Mouse (Mus musculus): ENCODE measurements around the gene Sae1. TPM values are rescaled to one million over a fixed set of nuclear protein-coding genes. Genes with fewer than 3 reads are reported as not detected.
A peak's percentile ranks its signal among the peaks of the same experiment; 100 is the strongest.

The Sae1 gene
- polyA plus RNA-seq, 1 experiment from 2014 or later, result 253 TPM

DNA sequence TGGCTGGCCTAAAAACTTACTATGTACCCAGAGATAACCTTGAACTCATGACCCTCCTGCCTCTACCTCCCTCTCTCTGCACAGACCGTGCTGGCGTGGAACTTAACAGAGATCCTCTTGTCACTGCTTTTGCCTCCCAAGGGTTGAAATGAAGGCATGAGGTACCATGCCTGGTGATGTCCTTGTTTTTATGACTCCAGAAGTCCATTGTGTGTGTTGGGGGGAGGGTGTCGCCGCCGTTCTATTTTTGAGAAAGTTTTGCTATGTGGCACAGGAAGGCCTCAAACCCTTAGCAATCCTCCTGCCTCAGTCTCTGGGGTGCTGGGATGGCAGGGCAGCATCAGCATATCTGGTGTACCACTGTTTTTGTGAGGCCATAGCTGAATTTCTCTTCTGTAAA lies 88.7 kb downstream of the Sae1 start:
- no peak overlapping the region for H3K27ac ChIP-seq (ENCODE audit: low read depth, low read length)
- 77% methylated on average over 5 of the region's 5 CpGs for WGBS
- H3K4me2 ChIP-seq (ENCODE audit: low read length), result peak overlapping the region; percentile 88
- no peaks in the 10 kb centered on the region for H3K27me3 ChIP-seq (replicated peaks; ENCODE audit: control insufficient read depth, insufficient read depth, low read length)
- peaks cover 6% of the 10 kb centered on the region; the same call in 1 of the 2 replicates for H3K4me1 ChIP-seq (ENCODE audit: control insufficient read depth, insufficient read depth, low read length)
- H3K4me3 ChIP-seq (ENCODE audit: low read depth, low read length), result peak overlapping the region; percentile 44
- no peak for ATAC-seq
- no peak overlapping the region for H3K9ac ChIP-seq (ENCODE audit: low read length)
- no peaks in the 10 kb centered on the region for H3K9me3 ChIP-seq (replicated peaks; ENCODE audit: control insufficient read depth, low read length)
- no peaks in the 10 kb centered on the region for H3K36me3 ChIP-seq (ENCODE audit: control insufficient read depth, insufficient read depth, low read length)
- DNase-seq (ENCODE audit: low spot score), result no peak

- no peaks in the 10 kb centered on the region for H3K9me3 ChIP-seq (replicated peaks; ENCODE audit: control insufficient read depth, low read length)
- ATAC-seq (no peak), DNase-seq (ENCODE audit: low spot score) (no peak)
- H3K27ac ChIP-seq (ENCODE audit: low read depth, low read length), result no peak overlapping the region
- no peaks in the 10 kb centered on the region for H3K27me3 ChIP-seq (replicated peaks; ENCODE audit: control insufficient read depth, insufficient read depth, low read length)
- H3K36me3 ChIP-seq (ENCODE audit: control insufficient read depth, insufficient read depth, low read length), result no peaks in the 10 kb centered on the region
- no peak overlapping the region for H3K4me3 ChIP-seq (ENCODE audit: low read depth, low read length)
- WGBS, result 75% methylated on average over 2 of the region's 2 CpGs
- no peak overlapping the region for H3K4me2 ChIP-seq (ENCODE audit: low read length)
- H3K9ac ChIP-seq (ENCODE audit: low read length), result no peak overlapping the region
- H3K4me1 ChIP-seq (ENCODE audit: control insufficient read depth, insufficient read depth, low read length), result peaks cover 6% of the 10 kb centered on the region; the same call in 1 of the 2 replicates
Measured at GRCm38 (mm10) chr7:16297616-16298015, 90.0 kb downstream of the Sae1 start.

DNA sequence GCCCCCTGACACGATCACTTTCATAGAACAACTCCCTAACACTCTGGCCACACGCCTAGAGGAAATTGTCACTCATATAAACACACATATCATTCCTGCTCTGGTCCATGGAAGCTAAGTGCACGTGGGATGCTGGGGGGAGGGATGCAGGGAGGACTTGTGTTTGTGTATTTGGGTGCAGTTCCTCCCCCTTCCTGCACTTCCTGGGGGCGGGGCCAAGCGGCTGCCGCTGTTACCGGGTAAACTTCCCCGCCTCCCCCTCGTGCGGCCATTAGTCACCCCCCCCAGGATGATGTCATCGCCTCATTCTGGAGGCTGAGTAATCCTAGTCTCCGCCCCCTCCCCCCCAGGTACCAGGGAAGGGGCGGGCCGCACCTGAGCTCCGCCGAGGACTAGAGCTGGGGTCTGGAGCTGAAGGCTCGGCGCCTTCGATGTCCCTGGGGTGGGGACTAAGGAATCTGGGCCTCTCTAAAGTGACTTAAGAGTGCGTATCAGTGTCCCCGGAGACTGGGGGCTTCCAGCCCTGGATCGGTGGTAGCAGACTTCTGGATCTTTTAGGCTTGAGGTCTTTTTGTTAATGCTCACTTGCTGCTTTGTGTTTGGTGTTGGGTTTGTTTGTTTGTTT lies 90.7 kb downstream of the Sae1 start:
- H3K36me3 ChIP-seq (ENCODE audit: control insufficient read depth, insufficient read depth, low read length), result no peaks in the 10 kb centered on the region
- peak overlapping the region; percentile 59 for H3K4me2 ChIP-seq (ENCODE audit: low read length)
- ATAC-seq, result no peak
- no peaks in the 10 kb centered on the region for H3K27me3 ChIP-seq (replicated peaks; ENCODE audit: control insufficient read depth, insufficient read depth, low read length)
- peak overlapping the region; percentile 26 for H3K4me3 ChIP-seq (ENCODE audit: low read depth, low read length)
- peak overlapping the region; percentile 62; the same call in 1 of the 2 replicates for H3K27ac ChIP-seq (ENCODE audit: low read depth, low read length)
- peak; percentile 88 for DNase-seq (ENCODE audit: low spot score)
- no peaks in the 10 kb centered on the region for H3K9me3 ChIP-seq (replicated peaks; ENCODE audit: control insufficient read depth, low read length)
- H3K9ac ChIP-seq (ENCODE audit: low read length), result peak overlapping the region; percentile 43
- WGBS, result under 1% methylated on average over 20 of the region's 22 CpGs
- H3K4me1 ChIP-seq (ENCODE audit: control insufficient read depth, insufficient read depth, low read length), result peaks cover 6% of the 10 kb centered on the region; the same call in 1 of the 2 replicates

DNA sequence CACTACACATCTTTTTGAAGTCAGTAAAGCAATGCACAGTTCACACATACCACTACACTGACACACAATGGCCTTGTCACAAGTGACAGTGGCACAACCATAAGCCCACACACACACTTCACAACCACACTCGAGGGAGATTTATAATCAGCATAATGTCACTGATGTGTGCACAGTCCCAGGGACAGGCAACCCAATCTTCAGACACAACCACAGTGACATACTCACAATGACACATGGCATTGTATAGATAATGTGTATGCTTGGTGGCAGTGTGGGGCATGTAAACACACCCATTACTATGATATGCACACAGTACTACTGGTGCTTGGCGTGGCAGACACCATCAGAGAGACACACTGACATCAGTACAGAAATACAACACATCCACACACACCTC lies 91.5 kb downstream of the Sae1 start:
- DNase-seq (ENCODE audit: low spot score), result no peak
- H3K9ac ChIP-seq (ENCODE audit: low read length), result no peak overlapping the region; the same call in 1 of the 2 replicates

DNA sequence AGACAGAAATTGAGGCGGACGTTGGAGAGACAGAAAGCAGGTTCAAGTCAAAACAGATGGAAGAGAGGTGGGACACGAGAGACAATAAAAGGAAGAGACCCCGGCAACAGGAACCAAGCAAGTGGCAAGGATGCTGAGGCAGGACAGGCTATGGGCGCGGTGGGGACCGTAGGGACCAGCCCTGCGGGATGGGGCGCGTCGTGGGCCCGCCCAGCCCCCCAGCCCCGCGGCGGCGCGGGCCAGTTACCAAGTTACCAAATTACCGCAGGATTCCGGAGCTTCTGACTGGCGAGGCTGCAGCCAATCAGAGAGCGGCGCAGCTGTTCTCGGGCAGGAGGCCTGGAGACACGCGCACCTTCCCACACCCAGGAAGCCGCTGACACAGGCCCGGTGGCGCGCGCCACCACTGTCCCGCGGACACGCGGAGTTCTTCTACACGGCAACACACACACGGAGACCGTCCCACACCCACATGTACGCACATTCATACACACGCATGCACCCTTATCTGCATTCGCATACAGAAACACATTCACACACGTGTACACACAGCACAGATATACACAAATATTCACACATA lies 92.2 kb downstream of the Sae1 start:
- H3K4me3 ChIP-seq (ENCODE audit: low read depth, low read length), result peak overlapping the region; percentile 45
- no peaks in the 10 kb centered on the region for H3K27me3 ChIP-seq (replicated peaks; ENCODE audit: control insufficient read depth, insufficient read depth, low read length)
- WGBS, result 2% methylated on average over 40 of the region's 41 CpGs
- H3K9me3 ChIP-seq (replicated peaks; ENCODE audit: control insufficient read depth, low read length), result no peaks in the 10 kb centered on the region
- peak overlapping the region; percentile 78 for H3K27ac ChIP-seq (ENCODE audit: low read depth, low read length)
- H3K4me1 ChIP-seq (ENCODE audit: control insufficient read depth, insufficient read depth, low read length), result peaks cover 6% of the 10 kb centered on the region; the same call in 1 of the 2 replicates
- H3K36me3 ChIP-seq (ENCODE audit: control insufficient read depth, insufficient read depth, low read length), result no peaks in the 10 kb centered on the region
- DNase-seq (ENCODE audit: low spot score), result peak; percentile 84
- H3K4me2 ChIP-seq (ENCODE audit: low read length), result peak overlapping the region; percentile 76
- H3K9ac ChIP-seq (ENCODE audit: low read length), result peak overlapping the region; percentile 60
- ATAC-seq, result peak; percentile 49

More for the DNA sequence above, 91.5 kb downstream of the Sae1 start:
- Histone ChIP-seq H3K4me1 (ENCODE audit: control insufficient read depth, insufficient read depth, low read length) (peaks cover 6% of the 10 kb centered on the region; the same call in 1 of the 2 replicates), H3K4me2 (ENCODE audit: low read length) (peak overlapping the region; percentile 76), H3K36me3 (ENCODE audit: control insufficient read depth, insufficient read depth, low read length) (no peaks in the 10 kb centered on the region), H3K27ac (ENCODE audit: low read depth, low read length) (no peak overlapping the region), H3K4me3 (ENCODE audit: low read depth, low read length) (no peak overlapping the region), H3K27me3 (replicated peaks; ENCODE audit: control insufficient read depth, insufficient read depth, low read length) (no peaks in the 10 kb centered on the region), H3K9me3 (replicated peaks; ENCODE audit: control insufficient read depth, low read length) (no peaks in the 10 kb centered on the region)
- WGBS, result 35% methylated on average over 2 of the region's 2 CpGs
- ATAC-seq, result no peak

GRCm38 (mm10) chr7:16294837-16295236 lies 92.8 kb downstream of the Sae1 start:
- Histone ChIP-seq H3K27ac (ENCODE audit: low read depth, low read length) (peak overlapping the region; percentile 78), H3K9ac (ENCODE audit: low read length) (peak overlapping the region; percentile 60), H3K4me2 (ENCODE audit: low read length) (peak overlapping the region; percentile 76), H3K4me1 (ENCODE audit: control insufficient read depth, insufficient read depth, low read length) (peaks cover 4% of the 10 kb centered on the region; the same call in 1 of the 2 replicates), H3K9me3 (replicated peaks; ENCODE audit: control insufficient read depth, low read length) (no peaks in the 10 kb centered on the region), H3K27me3 (replicated peaks; ENCODE audit: control insufficient read depth, insufficient read depth, low read length) (no peaks in the 10 kb centered on the region), H3K4me3 (ENCODE audit: low read depth, low read length) (peak overlapping the region; percentile 45), H3K36me3 (ENCODE audit: control insufficient read depth, insufficient read depth, low read length) (no peaks in the 10 kb centered on the region)
- under 1% methylated on average over 23 of the region's 23 CpGs for WGBS
- DNase-seq (ENCODE audit: low spot score), result peak; percentile 94
- ATAC-seq, result peak; percentile 71

DNA sequence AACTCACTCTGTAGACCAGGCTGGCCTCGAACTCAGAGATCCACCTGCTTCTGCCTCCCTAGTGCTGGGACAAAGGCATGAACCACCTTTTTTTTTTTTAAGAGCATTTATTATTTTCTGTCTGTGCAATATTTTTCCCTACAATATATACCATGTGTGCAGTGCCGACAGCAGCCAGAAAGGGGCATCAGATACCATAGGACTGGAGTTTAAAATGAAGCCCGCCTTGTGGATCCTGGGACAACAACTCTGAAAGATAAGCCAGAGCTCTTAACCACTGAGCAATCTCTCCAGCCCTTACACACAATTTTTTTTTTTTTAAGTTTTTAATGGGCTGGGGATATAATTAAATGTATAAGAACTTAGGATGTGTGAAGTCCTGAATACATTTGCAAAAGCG lies 93.3 kb downstream of the Sae1 start:
- H3K36me3 ChIP-seq (ENCODE audit: control insufficient read depth, insufficient read depth, low read length), result no peaks in the 10 kb centered on the region
- no peak overlapping the region for H3K27ac ChIP-seq (ENCODE audit: low read depth, low read length)
- peak; percentile 73 for DNase-seq (ENCODE audit: low spot score)
- no peak overlapping the region for H3K9ac ChIP-seq (ENCODE audit: low read length)
- no peaks in the 10 kb centered on the region for H3K9me3 ChIP-seq (replicated peaks; ENCODE audit: control insufficient read depth, low read length)
- peak overlapping the region; percentile 76; the same call in 1 of the 2 replicates for H3K4me2 ChIP-seq (ENCODE audit: low read length)
- H3K27me3 ChIP-seq (replicated peaks; ENCODE audit: control insufficient read depth, insufficient read depth, low read length), result no peaks in the 10 kb centered on the region
- H3K4me1 ChIP-seq (ENCODE audit: control insufficient read depth, insufficient read depth, low read length), result peaks cover 4% of the 10 kb centered on the region; the same call in 1 of the 2 replicates
- ATAC-seq, result peak; percentile 35
- H3K4me3 ChIP-seq (ENCODE audit: low read depth, low read length), result no peak overlapping the region
- WGBS, result 26% methylated on average over 4 of the region's 4 CpGs

DNA sequence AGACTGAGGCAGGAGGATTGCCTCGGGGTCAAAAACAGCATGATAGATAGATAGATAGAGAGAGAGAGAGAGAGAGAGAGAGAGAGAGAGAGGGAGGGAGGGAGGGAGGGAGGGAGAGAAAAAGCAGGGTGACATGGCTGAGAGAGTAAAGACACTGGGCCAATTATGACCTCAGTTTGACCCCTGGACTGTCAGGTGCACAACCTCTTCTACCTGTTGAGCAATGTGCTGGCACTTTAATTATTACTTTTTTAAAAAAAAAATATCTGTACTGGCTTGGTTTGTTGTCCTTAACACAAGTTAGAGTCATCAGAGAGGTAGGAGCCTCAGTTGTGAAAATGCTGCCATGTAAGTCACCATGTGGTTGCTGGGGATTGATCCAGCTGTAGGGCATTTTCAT lies 99.8 kb downstream of the Sae1 start:
- no peak overlapping the region for H3K4me2 ChIP-seq (ENCODE audit: low read length)
- no peaks in the 10 kb centered on the region for H3K9me3 ChIP-seq (replicated peaks; ENCODE audit: control insufficient read depth, low read length)
- ATAC-seq (no peak), DNase-seq (ENCODE audit: low spot score) (no peak)
- peaks cover 14% of the 10 kb centered on the region for H3K36me3 ChIP-seq (ENCODE audit: control insufficient read depth, insufficient read depth, low read length)
- H3K27me3 ChIP-seq (replicated peaks; ENCODE audit: control insufficient read depth, insufficient read depth, low read length), result no peaks in the 10 kb centered on the region
- peaks cover 4% of the 10 kb centered on the region; the same call in 1 of the 2 replicates for H3K4me1 ChIP-seq (ENCODE audit: control insufficient read depth, insufficient read depth, low read length)
- H3K27ac ChIP-seq (ENCODE audit: low read depth, low read length), result no peak overlapping the region
- no peak overlapping the region for H3K4me3 ChIP-seq (ENCODE audit: low read depth, low read length)
- WGBS, result 71% methylated on average over 1 of the region's 1 CpGs
- H3K9ac ChIP-seq (ENCODE audit: low read length), result no peak overlapping the region

- Histone ChIP-seq H3K4me1 (ENCODE audit: control insufficient read depth, insufficient read depth, low read length) (peaks cover 4% of the 10 kb centered on the region; the same call in 1 of the 2 replicates), H3K27me3 (replicated peaks; ENCODE audit: control insufficient read depth, insufficient read depth, low read length) (no peaks in the 10 kb centered on the region), H3K9me3 (replicated peaks; ENCODE audit: control insufficient read depth, low read length) (no peaks in the 10 kb centered on the region), H3K9ac (ENCODE audit: low read length) (peak overlapping the region; percentile 72), H3K27ac (ENCODE audit: low read depth, low read length) (no peak overlapping the region), H3K4me2 (ENCODE audit: low read length) (peak overlapping the region; percentile 49), H3K36me3 (ENCODE audit: control insufficient read depth, insufficient read depth, low read length) (peaks cover 22% of the 10 kb centered on the region), H3K4me3 (ENCODE audit: low read depth, low read length) (peak overlapping the region; percentile 68)
- WGBS, result 87% methylated on average over 2 of the region's 2 CpGs
- DNase-seq (ENCODE audit: low spot score), result no peak
- no peak for ATAC-seq
Measured at GRCm38 (mm10) chr7:16287016-16287415, 100.6 kb downstream of the Sae1 start.
